Mouse (Mus musculus): ENCODE results near the gene Rab36.

DNA sequence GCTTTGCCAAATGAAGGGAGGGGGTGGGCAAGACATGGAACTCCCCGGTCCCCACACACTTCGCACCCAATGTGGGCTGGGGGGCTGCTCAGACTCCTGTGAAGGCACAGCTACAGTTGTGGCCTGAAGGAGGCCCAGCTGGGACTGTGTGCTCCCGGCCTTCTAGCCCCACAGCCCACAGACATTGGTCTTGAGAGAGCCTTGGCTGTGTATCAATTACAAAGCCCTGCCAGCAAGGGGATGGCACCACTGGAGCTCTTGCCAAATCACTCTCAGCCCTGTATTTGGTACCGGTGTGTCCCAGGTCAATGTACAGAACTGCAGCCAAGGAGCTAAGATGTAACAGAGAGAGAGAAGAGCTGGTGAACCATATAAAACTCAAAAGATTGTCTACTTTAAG is 20.4 kb upstream of the Rab36 start:
- TF ChIP-seq POLR2A (IDR thresholded peaks at IDR 0.05; ENCODE audit: extremely low read depth, insufficient read depth, low read length) (no peak), CTCF (IDR thresholded peaks at IDR 0.05; ENCODE audit: low read depth, low read length) (no peak)
